Mouse (Mus musculus): ENCODE measurements at regions not wholly inside any gene's neighbourhood (a gene's known extent, or its start where the extent isn't known, plus 50 kb on each side); places are given as distances from the start of the nearest gene placed in this dataset.

DNA sequence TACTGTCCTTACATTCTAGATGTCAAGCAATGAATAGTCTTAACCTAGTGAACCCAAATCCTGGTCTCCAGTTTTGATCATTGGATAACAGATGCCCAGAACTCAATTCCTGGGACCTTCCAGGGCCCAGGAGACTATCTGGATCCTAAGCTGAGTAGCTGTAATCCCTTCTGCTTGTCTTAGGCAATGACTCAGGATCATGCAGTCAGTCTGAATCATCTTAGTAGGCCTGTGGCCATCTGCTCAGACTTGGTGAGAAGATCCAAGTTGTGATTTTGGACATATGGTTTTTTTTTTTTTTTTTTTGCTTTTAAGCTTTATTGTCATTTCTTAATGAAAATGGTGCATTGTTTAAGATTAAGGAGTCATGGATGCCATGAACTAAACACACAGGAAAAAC is 95.9 kb downstream of the Otud1 start:
- no peak for TF ChIP-seq CTCF (IDR thresholded peaks at IDR 0.05; ENCODE audit: low read depth)
- no peak for TF ChIP-seq EP300 (IDR thresholded peaks at IDR 0.05; ENCODE audit: low read depth)

Measured in heart, postnatal 0 days (tissue).